Mouse (Mus musculus): ENCODE measurements around the gene Ankrd23. TPM values are rescaled to one million over a fixed set of nuclear protein-coding genes. Genes with fewer than 3 reads are reported as not detected.

Ankrd23 gene
- 28.9 TPM for polyA plus RNA-seq (2017; shearing (Covaris generic))

DNA sequence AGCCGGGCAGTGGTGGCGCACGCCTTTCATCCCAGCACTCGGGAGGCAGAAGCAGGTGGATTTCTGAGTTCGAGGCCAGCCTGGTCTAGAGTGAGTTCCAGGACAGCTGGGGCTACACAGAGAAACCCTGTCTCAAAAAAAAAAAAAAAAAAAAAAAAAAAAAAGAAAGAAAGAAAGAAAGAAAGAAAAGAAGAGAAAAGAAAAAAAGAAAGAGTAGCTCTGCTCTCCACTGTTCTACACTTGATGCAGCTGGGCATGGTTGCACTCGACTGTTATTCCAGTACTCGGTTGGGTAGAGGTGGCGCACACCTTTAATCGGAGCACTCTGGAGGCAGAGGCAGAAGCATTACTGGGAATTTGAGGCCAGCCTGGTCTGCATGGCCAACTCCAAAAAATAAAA, at the start of gene Ankrd23:
Ankrd23 (minus strand) TSS at position 101 of the 400 bp plus-strand sequence.

DNA sequence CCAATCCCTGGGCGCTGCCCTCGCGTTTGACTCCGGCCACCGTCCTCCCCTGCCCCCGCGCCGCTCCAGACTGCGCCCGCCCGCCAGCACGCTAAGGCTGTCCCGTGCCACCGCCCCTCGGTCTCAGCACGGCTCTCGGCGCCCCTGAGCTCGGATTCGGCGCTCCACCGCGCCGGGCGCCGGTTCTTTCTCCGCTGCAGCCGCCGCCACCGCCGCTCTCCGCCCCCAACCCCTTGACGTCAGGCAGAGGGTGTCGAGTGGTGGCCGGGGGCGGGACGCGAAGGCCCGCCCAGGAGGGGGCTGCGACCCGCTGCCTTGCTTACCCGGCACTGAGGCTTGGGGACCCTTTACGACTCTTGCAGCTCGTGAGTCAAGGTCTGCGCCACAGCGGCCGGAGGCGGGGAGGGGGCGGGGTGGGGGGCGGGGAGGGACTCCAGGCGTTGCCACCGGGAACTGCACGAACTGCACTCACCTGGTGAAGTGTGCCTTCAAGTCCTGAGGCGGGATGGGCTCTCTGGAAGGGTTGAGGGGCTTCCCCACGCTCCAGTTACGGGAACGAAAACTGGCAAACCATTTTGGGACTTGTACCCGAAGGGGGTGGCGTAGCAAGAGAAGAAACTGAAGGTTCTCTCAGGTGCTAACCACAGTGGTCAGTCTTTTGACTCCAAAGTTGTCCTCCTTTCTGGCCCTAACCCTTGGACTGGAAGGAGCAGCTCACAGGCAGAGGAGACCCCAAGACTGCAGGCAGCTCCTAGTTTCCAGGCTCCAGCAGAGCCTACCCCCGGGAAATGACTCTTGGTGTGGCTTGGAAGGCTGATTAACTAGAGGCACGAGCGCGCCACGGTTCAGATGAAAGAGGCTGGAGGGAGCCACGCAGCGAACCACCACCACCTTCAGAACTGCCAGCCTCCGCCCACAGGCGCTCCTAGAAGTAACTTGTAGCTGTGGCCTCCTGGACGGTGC, 21.6 kb upstream of the Ankrd23 start, which contains the start of gene Sema4c:
Sema4c (minus strand) TSS at position 319 of the 963 bp plus-strand sequence.

DNA sequence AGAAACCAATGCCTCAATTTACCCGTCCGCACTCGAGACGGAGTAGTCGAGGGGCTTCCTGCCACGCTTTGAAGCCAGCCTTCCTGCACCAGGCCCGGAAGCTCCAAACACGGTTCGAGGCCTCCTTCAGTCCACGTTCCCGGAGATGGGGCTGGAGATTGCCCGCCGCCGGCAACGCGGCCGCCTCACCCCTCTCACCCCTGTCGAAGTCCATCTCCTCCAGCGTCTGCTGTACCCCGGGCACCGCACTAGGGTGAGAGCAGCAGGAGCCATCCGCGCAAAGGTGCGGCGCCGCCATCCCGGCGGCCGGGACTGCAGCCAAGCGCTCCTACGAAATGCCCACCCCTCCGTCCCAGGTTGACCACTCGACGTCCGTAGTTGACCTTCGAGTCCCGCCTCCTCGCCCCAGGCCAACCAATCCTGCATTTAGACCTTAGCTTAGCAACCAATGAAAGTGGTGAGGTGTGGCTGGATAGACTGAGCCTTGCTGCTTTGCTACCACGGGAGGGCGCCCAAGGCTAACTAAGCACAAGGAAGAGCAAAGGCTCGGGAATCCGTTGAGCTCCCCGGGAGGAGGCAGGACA, 10.3 kb upstream of the Ankrd23 start, which contains the start of gene Ankrd39:
Ankrd39 (minus strand) TSS at position 558 of the 584 bp plus-strand sequence.

DNA sequence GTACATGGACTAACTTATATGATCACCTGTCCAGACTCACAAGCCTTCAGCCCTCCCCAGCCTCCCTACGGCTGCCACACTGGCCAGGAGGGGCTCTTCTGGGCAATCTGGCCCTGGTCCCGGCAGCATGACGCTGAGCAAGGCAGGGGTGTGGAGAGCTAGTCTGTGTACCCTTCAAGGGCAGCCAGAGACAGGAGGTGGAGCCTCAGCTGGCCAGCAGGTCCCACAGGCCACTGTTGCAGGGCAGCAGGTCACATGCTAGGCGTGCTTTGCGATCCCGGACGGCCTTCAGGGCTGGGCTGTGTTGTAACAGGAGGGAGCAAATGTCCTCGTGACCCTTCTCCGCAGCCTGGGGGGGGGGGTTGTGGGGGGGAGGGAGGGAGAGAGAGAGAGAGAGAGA, 2.5 kb upstream of the Ankrd23 start, which contains the start of gene Gm42417:
Gm42417 (minus strand) TSS at position 244 of the 400 bp plus-strand sequence.

DNA sequence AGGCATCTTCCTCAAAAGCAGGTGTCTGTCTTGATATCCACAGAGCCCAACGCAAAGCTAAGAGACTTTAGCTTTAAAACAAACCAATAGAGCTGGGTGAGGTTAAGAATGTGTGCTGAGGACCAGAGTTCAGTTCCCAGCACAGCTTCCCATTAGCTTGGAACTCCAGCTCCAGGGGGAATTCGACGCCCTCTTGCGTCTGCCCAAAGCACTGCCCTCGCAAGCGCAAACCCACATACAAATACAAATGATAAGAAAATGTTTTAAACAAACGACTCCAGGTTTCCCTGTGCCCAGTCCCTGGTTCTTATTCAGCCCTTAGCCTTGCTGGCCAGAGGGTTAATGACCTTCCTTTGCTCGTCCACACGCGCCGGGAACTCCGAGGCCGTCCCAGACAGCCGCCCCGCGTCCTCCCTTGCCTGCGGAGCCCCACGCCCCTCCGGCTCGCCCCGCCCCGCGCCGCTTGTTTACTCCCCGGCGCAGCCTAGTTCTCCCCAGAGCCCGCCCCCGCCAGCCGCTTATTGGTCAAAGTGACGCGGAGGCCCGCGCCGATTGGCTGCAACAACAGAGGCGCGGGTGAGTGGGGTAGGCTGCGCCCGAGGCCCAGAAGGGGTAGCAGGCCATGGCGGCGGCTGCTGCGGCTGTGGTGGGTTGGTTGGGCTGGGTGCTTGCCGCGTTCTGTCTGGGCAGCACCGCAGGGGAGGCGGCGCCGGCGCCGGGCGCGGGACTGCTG, 25.2 kb downstream of the Ankrd23 start, which contains the start of gene Cnnm3:
Cnnm3 (plus strand) TSS at position 579 of the 733 bp plus-strand sequence.

Other genes with a start within 250 kb of the Ankrd23 start
- 158 TPM for gene Arid5a, start 229.2 kb downstream of the Ankrd23 start, polyA plus RNA-seq (2017; shearing (Covaris generic))
- gene Kansl3, start 167.7 kb downstream of the Ankrd23 start, polyA plus RNA-seq (2017; shearing (Covaris generic)): 71.1 TPM
- gene Fer1l5, start 164.6 kb downstream of the Ankrd23 start, polyA plus RNA-seq (2017; shearing (Covaris generic)): 1.5 TPM
- gene Lman2l, start 91.6 kb downstream of the Ankrd23 start, polyA plus RNA-seq (2017; shearing (Covaris generic)): 36.5 TPM
- gene Cnnm4, start 65.3 kb downstream of the Ankrd23 start, polyA plus RNA-seq (2017; shearing (Covaris generic)): 2.2 TPM
- gene Cnnm3, start 25.0 kb downstream of the Ankrd23 start, polyA plus RNA-seq (2017; shearing (Covaris generic)): 3.3 TPM
- not detected for gene Gm42417, start 2.5 kb upstream of the Ankrd23 start, polyA plus RNA-seq (2017; shearing (Covaris generic))
- 46.5 TPM for gene Ankrd39, start 10.6 kb upstream of the Ankrd23 start, polyA plus RNA-seq (2017; shearing (Covaris generic))
- gene Sema4c, start 21.5 kb upstream of the Ankrd23 start, polyA plus RNA-seq (2017; shearing (Covaris generic)): 1.00 TPM
- not detected for gene Fam178b, start 146.3 kb upstream of the Ankrd23 start, polyA plus RNA-seq (2017; shearing (Covaris generic))
- gene Cox5b, start 154.6 kb upstream of the Ankrd23 start, polyA plus RNA-seq (2017; shearing (Covaris generic)): 475 TPM
- gene 4933424G06Rik, start 173.3 kb upstream of the Ankrd23 start, polyA plus RNA-seq (2017; shearing (Covaris generic)): not detected
- gene Actr1b, start 177.5 kb upstream of the Ankrd23 start, polyA plus RNA-seq (2017; shearing (Covaris generic)): 70.5 TPM
- 230 TPM for gene Zap70, start 224.9 kb upstream of the Ankrd23 start, polyA plus RNA-seq (2017; shearing (Covaris generic))